Mouse (Mus musculus) C2C12 (cell line): ENCODE results near the gene Cog6.

Source experiments
- CEBPB ChIP-seq: IDR thresholded peaks from one replicate; pipeline ENCODE4 v1.6.1; 2011; ENCODE audit warnings: low read depth, mild to moderate bottlenecking, control low read depth, moderate library complexity
- CTCF ChIP-seq: IDR thresholded peaks from one replicate; pipeline ENCODE4 v1.5.1; 2011; ENCODE audit not compliant: control insufficient read depth, insufficient read depth, insufficient read length
- MAX ChIP-seq: IDR thresholded peaks from one replicate; pipeline ENCODE4 v1.6.1; 2011; ENCODE audit warnings: mild to moderate bottlenecking, control low read depth
- MYOG ChIP-seq: IDR thresholded peaks from one replicate; pipeline ENCODE4 v1.6.1; 2011; ENCODE audit not compliant: control insufficient read depth, insufficient read length; ENCODE audit errors: extremely low read depth
- USF1 ChIP-seq: IDR thresholded peaks from one replicate; pipeline ENCODE4 v1.6.1; 2011; ENCODE audit warnings: low read depth, mild to moderate bottlenecking, control low read depth, moderate library complexity

DNA sequence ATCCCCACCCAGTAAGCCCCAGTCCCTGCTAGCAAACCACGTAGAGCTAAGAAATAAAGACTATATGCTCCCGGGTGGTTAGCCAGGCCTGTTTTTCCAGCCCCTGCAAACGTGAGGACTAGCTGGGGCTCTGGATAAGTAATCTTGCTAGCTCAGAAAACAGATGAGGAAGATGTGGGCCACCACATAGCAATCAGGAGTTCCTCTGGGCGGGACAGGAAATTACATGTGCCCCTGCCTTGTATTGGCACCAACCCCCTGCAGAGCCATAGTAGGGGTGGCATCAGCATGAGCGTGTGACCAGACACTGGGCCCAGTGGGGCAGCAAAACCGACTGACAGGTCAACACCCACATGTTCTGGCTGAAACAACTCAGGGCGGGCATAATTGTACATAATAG is 44.1 kb downstream of the Cog6 start:
- TF ChIP-seq CTCF (no peak), USF1 (no peak), CEBPB (no peak), MYOG (no peak), MAX (no peak)
